Mouse (Mus musculus): Measurements from ENCODE around the gene Tagap1.
A peak's percentile ranks its signal among the peaks of the same experiment; 100 is the strongest.
"Not testable (repeated sequence)": the region's sequence is repeated elsewhere in the genome, so short reads cannot be mapped to it uniquely, and the experiment has no call there.

The Tagap1 gene

DNA sequence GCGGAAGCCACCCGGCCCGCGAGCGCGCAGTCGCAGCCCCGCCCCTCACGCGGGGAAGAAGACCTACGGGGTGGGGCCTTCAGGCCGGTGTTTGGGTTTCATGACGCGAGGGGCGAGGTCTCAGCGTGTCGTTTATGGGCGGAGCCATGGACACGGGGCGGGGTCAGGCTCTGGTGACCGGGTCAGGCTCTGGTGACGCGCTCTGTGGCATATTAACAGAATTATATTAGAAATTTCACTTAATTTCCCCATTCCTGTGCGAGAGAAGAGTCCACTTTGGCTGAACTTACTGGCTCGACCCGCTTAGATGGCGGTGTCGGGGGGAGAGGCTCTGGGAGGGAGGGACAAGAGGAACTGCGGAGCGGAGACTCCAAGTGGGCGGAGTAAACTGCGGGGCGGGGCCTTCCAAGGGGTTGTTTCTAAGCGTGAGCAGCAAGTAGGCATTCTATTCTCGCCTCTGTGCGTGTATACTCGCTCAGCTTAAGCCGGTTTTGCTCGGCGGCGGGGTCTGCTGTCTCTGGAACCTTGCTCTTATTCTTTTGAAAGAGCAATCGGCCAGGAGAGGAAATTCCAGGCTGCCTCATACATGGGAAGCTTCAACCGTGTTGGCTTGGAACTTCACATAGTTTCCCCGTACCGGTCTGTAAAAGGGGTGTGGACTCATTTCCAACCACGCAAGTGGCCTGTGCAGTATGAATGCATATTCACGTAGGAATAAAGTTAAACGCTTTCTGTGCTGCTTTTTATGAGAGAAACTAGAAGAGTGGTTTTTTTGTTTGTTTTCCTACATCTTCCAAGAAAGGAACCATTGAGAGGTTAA, 435 bp upstream of the Tagap1 start:
- peak in 1 of 2 experiments; percentile 30 for DNase-seq

DNA sequence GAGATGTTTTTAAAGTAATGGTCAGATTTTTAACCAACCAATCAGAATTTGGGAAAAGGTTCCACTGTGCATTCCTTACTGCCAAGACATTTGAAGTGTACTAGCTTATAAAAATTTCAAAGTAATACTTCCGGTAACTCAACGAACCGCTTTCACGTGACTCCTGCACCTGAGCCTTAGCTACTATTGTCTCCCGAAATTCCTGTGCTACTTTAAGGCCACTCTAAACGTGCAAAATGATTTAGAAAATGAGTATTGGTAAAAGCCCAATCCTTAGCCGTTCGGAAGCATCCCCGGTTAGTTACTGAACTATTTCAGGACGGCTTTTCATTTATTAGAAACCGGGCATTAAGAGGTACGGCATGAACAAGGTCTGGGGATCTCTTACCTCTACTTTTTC, 607 bp downstream of the Tagap1 start:
- not testable (repeated sequence) for DNase-seq

DNA sequence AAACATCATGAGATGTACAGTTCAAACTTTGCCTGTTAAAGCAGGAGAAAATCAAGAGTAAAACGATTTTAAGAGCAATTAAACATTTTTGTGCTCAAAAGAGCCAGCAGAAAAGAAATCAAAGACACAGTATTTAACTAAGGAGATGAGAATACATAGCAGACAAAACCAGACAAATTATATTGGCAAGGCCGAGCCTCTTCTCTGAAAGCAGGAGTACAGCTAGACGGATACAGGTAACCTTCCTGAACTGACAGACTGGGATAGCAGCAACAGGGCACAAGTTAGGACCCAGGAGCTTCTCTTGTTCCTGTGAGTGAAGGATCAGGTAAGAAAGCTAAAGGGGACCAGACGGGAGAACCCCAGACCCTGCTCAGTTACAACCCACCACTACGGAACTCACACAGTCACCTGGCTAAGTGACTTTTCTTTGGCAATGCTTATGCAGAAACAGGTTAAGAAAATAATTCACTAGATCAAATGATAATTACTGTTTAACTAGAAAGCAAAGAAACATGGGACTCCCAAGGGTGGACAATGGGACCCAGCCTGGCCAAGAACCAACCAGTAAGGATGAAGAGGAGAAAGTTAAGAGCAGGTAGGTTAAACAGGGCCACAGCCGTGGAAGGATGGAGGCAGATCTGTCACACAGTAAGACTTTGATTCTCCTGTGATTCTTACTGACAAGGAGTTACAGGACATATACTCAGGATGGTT, 1.3 kb downstream of the Tagap1 start:
- DNase-seq: not testable (repeated sequence)

DNA sequence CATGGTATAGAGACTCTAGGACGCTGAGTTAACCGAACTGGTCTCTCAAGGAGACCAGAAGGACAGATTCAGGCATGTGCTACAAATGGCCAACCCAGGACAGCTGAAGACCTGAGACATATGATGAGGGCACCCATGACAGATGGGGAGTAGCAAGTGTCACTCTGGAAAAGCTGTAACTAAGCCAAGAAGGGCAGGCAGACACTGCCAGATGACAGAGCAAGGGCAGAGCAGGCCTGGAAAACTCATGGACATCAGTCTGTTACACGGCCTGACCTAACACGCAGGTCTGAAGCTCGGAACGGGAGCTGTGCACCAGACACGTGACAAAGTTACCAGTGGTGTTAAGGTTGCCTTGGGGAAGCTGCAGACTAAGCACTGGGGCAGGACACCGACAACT, 2.1 kb downstream of the Tagap1 start:
- not testable (repeated sequence) for DNase-seq

DNA sequence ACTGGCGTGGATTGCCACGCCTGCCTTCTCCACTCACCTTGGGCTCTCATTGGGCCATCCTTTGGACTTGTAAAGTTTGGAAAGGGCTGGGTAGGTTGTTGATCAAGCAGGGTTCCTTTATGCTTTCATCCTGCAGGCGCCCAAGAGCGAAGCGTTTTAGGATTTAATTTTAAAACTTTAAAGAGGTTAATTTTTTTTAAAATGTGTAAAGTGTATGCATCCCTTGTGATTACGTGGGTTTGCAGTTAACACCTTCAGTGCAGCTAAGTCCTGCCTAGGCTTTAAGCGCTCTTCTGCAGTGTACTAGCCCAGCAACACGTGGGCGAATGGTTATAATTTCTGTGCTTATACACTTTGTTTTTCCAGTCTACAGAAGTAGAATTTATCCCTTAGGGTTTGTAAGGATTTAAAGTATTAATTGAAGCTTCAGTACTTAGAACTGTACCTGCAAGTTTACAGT, 12.2 kb downstream of the Tagap1 start:
- DNase-seq: not testable (repeated sequence)

DNA sequence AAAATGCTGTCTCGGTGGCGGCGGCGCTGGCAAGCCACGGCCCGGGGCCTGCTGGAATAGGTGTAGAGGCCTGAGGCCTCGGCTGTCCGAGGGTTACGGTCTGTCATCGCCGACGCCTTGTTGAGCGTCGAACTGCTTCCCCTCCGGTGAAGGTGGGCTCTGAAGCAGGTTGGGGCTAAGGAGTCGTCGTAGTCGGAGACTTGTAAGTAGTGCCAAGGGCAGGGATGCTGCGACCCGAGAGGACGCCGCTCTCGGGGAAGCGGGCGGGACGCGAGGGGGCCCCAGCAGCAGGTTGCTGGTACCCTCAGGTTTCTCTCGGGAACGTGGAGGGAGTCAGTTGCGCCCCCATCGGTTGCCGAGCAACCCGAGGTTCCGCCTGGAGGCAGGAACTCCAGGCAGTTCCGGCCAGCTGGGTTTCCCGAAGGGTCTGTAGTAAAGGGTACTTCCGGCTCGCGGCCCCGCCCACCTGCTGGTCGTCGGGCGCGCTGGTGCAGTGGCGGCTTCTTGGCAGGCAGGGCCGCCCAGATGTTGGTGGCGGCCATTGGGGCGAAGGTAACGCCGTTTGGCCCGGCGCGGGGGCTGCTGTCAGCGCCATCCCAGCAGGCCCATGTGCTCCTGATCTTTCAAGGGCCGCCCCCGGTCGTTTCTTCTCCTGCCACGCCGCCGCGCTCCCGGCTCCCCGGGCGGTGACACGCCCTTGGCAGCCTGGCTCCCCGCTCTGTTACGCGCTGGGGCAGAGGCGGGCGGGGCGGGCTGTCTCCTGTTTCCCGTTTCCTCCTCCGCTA, 12.8 kb downstream of the Tagap1 start, which contains the start of gene Rsph3b:
Rsph3b (minus strand) TSS at position 699 of the 785 bp plus-strand sequence.
- peak; percentile 89 to 92 for DNase-seq

DNA sequence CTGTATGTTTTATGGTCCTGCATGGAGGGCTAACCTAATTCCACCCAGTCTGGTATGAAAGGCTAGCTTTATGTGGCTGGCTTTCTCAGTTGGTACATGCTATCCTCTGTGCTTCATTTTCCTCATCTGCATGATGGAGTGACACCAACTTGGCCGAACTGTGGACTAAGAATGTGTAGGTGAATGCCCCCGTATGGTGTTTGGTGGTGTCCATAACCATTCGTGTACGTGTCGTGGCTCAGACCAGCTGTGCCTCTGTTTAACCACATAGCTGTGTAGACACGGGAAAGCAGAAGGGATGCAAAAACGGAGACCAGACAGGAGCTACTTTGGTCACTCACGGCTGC, 13.3 kb downstream of the Tagap1 start:
- DNase-seq: not testable (repeated sequence)

DNA sequence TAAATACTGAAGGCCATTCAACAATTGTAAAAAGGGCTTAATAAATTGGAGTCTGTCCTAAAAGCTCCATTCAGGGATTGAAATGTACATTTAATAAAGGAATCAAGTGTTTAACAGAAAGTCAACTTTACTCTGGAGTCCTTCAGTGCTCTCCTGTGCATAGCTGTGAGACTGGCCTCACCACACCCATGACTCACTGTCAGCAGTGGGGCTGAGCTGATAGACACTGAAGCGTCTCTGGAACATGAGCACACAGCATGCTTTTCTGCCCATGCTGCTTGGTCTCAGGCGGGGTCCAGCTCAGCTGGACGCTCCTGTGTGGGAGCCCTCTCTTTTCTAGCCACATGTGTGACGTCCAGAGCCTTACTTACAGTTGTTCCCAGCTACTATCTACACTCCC, 18.4 kb downstream of the Tagap1 start:
- not testable (repeated sequence) for DNase-seq

DNA sequence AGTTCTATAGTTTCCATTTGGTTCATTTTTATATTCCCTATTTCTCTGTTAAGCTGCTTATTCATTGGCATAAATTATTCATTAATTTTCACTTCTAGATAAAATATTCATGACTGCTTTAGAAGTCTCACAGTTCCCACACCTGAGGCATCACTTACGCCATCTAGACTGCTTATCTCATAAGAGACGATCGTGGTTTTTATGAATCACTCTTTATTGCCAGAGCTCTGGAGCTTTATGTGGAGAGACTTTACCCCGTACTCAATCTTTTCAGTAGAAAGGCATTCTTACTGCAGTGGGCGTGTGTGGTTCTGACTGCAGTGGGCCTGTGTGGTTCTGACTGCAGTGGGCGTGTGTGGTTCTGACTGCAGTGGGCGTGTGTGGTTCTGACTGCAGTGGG, 29.3 kb downstream of the Tagap1 start:
- DNase-seq: not testable (repeated sequence)

DNA sequence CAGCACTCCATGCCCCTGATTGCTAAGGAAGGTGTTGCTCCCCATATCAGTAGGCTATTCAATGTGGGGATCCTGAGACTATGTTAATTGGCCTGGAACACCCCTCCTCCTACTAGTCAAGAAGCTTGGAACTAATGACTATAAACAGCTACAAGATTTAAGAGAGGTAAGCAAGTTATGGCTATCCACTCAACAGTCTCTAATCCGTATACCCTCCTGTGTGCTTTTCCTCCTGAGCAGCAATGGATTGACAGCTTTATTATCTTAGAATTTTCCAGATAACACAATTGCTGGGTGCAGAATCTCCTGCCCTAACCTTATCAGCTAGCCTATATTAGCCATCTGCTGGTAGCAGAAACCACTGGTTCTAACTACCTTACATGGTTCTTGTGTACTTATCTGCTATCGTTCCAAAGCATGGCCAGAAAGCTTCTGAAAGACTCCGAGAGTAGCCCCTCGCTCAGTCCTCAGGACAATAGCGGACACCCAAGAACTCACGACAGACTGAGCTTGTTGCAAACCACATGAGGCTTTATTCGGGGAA, 40.5 kb downstream of the Tagap1 start:
- not testable (repeated sequence) for DNase-seq

DNA sequence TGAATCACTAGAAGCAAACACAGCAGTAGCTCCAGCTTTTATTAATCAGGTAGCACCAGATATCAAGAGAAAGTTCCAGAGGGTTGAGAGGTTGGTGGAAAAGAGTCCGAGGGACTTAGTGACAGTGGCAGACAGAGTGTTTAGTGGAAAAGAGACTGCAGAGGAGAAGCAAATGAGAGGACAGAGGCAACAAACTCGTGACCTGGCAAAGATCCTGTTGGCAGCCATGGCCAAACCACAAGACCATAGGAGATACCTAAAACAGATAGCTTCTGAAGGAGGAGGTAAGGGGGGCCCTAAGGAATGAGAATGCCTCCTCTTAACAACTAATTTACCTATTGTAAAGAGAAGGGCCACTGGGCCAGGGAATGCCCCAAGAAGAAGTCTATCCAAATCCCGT, 41.6 kb downstream of the Tagap1 start:
- not testable (repeated sequence) for DNase-seq

DNA sequence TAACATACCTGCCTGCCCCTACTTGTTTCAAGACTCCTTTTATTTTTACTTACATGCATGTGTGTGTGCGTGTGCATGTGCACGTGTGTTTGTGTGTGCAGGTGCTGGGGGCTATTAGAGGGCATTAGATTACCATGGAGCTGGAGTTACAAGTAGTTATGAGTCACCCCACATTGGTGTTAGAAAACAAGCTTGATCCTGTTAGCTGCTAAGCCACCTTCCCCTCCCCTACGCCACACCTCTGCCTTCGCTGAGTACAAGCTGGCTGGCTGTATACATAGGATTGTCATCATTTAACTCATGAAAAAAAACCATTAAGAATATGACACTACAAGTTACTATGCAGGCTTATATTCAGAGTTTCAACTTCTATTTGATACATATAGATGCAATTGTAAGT, 45.7 kb downstream of the Tagap1 start:
- not testable (repeated sequence) for DNase-seq

DNA sequence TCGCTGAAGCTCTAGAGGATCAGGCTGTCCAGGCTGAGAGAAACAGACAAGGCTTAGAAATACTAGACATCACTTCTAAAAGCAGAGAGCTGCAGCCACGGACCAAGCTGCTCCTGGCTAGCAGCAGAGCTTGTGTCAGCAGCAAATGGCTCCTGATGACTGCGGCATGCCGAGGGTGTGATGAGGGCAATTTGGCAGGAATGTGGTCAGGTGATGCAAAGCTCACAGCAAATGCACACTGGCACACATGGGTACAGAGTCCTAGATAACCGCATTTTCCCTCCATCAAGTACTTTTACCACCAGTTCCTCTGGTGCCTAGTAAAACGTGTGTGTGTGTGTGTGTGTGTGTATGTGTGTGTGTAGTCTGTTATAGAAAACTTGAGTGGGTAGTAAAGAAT, 46.9 kb downstream of the Tagap1 start:
- DNase-seq: not testable (repeated sequence)

All from lung, adult 18-20 months (tissue).